Mouse (Mus musculus): ENCODE results near the gene Ap4m1. TPM values are rescaled to one million over a fixed set of nuclear protein-coding genes. Genes with fewer than 3 reads are reported as not detected.
A peak's percentile ranks its signal among the peaks of the same experiment; 100 is the strongest.

Gene Ap4m1
- polyA plus RNA-seq, 1 experiment, result 22.9 TPM

DNA sequence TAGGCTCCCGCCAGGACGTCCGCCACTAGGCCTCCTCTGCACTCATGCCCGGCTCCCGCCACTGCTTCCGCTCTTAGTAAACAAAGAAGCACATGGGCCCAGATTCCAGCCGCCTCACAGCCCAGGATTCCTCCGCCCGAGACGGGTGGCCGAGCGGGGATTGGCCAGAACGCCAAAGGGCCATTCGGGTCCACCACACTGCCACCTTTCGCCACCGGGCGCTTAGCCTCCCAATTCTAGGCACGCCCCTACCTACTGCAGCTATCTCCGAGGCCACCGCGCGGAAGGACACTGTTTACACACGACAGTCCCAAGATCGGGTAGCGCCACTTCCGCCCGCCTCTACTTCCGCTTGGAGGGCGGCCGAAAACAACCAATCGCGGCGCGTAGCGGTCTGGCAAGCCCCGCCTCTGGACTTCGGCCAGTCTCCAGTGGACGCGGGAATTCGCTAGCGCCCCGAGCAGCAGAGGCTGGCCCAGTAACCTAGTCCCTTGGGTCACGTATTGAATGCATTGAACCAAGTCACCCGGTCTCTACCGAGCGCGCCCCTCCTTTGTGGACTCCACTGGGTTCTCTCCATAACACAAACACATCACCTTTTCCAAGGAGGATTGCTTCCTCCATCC lies 753 bp upstream of the Ap4m1 start:
- H3K4me3 ChIP-seq (ENCODE audit: insufficient read depth, low read depth, low read length), result peak overlapping the region; percentile 68
- peak overlapping the region; percentile 77 for H3K27ac ChIP-seq (ENCODE audit: insufficient read depth, low read depth, low read length)
- peak; percentile 99 for DNase-seq
- peaks cover 3% of the 10 kb centered on the region; the same call in 1 of the 2 replicates for H3K4me1 ChIP-seq (ENCODE audit: control insufficient read depth, insufficient read depth, low read length)
- H3K36me3 ChIP-seq (ENCODE audit: control insufficient read depth, insufficient read depth, low read length), result peaks cover 2% of the 10 kb centered on the region
- under 1% methylated on average over 47 of the region's 47 CpGs for WGBS
- H3K27me3 ChIP-seq (replicated peaks; ENCODE audit: control insufficient read depth, insufficient read depth, low read length), result no peaks in the 10 kb centered on the region
- TF ChIP-seq POLR2A (IDR thresholded peaks at IDR 0.05; ENCODE audit: low read depth, low read length) (no peak), CTCF (conservative IDR thresholded peaks at IDR 0.05; ENCODE audit: insufficient read depth, insufficient read length, low read depth, low read length) (no peak)

- Histone ChIP-seq H3K4me1 (ENCODE audit: control insufficient read depth, insufficient read depth, low read length) (peaks cover 3% of the 10 kb centered on the region; the same call in 1 of the 2 replicates), H3K27me3 (replicated peaks; ENCODE audit: control insufficient read depth, insufficient read depth, low read length) (no peaks in the 10 kb centered on the region), H3K27ac (ENCODE audit: insufficient read depth, low read depth, low read length) (no peak overlapping the region), H3K4me3 (ENCODE audit: insufficient read depth, low read depth, low read length) (no peak overlapping the region), H3K36me3 (ENCODE audit: control insufficient read depth, insufficient read depth, low read length) (no peaks in the 10 kb centered on the region)
- TF ChIP-seq POLR2A (IDR thresholded peaks at IDR 0.05; ENCODE audit: low read depth, low read length) (no peak), CTCF (conservative IDR thresholded peaks at IDR 0.05; ENCODE audit: insufficient read depth, insufficient read length, low read depth, low read length) (no peak)
- DNase-seq, result no peak
- WGBS, result 74% methylated on average over 3 of the region's 3 CpGs
These were observed 1.4 kb downstream of the Ap4m1 start for GRCm38 (mm10) chr5:138173217-138173616.

DNA sequence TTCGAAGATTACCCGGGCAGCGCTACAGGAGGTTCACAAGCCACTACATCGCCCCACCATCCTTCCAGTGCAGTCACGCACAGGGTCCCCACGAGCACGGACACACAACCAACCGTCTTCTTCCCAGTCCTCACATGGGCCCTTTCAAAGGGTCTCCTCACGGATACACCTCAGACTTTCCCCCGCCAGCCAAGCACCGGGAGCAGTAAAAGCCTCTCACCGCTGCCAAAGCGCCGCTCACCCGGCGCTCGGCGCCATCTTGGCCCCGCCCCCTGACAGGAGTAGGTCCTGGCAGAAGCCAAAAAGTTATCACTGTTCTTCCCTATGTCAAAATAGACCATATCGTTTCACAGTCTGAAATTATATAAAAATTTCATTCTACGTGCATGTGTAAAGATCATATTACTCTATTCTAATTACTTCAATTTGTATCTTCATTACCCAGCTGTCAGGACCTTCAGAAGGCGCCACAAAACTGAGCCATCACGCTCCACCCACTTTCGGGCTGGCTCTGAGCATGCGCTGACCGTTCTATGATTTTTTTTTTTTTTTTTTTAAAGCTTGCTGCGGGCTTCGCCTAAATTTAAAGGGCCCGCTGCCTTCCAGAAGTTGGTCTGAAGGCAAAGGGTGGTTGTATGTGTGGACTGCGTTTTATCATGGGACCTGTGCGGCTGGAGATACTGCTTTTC lies 15.3 kb downstream of the Ap4m1 start, which contains the start of the genes Taf6 and Cnpy4:
Taf6 (minus strand) TSS at position 502 of the 689 bp plus-strand sequence.
Cnpy4 (plus strand) TSS at position 536 of the 689 bp plus-strand sequence.
- Histone ChIP-seq H3K36me3 (ENCODE audit: control insufficient read depth, insufficient read depth, low read length) (no peaks in the 10 kb centered on the region), H3K4me3 (ENCODE audit: insufficient read depth, low read depth, low read length) (peak within 1 kb of the TSS; percentile 98), H3K27me3 (replicated peaks; ENCODE audit: control insufficient read depth, insufficient read depth, low read length) (no peaks in the 10 kb centered on the region), H3K27ac (ENCODE audit: insufficient read depth, low read depth, low read length) (peak within 1 kb of the TSS; percentile 93), H3K4me1 (ENCODE audit: control insufficient read depth, insufficient read depth, low read length) (no peaks in the 10 kb centered on the region)
- peak; percentile 81 for TF ChIP-seq POLR2A (IDR thresholded peaks at IDR 0.05; ENCODE audit: low read depth, low read length)
- no peak for TF ChIP-seq CTCF (conservative IDR thresholded peaks at IDR 0.05; ENCODE audit: insufficient read depth, insufficient read length, low read depth, low read length)
- peak; percentile 92 for DNase-seq
- WGBS, result under 1% methylated on average over 31 of the region's 31 CpGs

GRCm38 (mm10) chr5:138187661-138188306 lies 16.0 kb downstream of the Ap4m1 start:
- H3K36me3 ChIP-seq (ENCODE audit: control insufficient read depth, insufficient read depth, low read length), result no peaks in the 10 kb centered on the region
- H3K4me1 ChIP-seq (ENCODE audit: control insufficient read depth, insufficient read depth, low read length), result no peaks in the 10 kb centered on the region
- 0% methylated on average over 10 of the region's 10 CpGs for WGBS
- DNase-seq, result peak; percentile 90
- peak overlapping the region; percentile 93 for H3K27ac ChIP-seq (ENCODE audit: insufficient read depth, low read depth, low read length)
- peak overlapping the region; percentile 97 for H3K4me3 ChIP-seq (ENCODE audit: insufficient read depth, low read depth, low read length)
- H3K27me3 ChIP-seq (replicated peaks; ENCODE audit: control insufficient read depth, insufficient read depth, low read length), result no peaks in the 10 kb centered on the region
- TF ChIP-seq POLR2A (IDR thresholded peaks at IDR 0.05; ENCODE audit: low read depth, low read length), result no peak
- TF ChIP-seq CTCF (conservative IDR thresholded peaks at IDR 0.05; ENCODE audit: insufficient read depth, insufficient read length, low read depth, low read length), result no peak

DNA sequence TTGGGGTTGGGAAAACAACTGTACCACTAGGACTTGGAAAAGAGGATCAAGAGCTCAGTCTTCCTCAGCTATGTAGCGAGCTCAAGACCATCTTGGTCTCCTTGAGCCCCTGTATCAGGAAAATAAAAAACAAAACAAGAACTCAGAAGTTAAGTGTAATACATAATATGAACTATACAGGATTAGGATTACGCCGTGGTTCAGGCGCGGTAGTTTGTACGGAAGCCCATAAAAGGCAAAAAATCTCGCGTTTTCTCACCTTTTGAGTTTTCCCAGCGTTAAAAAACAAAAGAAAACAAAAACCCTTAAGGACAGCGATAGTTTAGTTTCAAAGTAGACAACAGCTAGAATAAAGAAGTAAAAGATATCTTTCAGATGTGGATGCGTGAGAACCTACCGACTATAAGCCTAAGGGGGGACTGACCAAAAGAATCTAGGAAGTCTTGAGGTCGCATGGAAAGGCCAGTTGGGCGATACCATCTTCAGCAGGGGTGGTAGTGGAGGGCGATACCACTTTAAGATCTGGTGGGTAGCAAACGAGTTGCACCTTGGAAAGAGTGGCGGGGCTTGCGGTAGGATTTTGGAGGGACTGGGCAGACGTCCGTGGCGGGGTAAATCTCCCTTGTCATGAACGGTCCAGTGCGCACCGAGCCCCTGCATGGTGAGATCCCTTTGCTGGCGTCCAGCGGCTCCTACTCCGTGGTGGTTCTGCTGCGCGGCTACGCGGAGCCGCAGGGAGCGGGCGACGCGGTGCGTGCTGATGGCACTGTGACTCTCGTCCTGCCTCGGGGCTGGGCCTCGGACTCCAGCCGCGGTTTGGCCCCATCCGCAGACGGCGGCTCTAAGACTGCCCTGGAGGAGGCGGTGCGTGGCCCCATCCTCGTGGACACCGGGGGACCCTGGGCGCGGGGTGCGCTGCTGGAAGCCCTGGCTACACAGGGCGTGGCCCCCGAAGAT lies 22.2 kb downstream of the Ap4m1 start, which contains the start of gene Mblac1:
Mblac1 (plus strand) TSS at position 544 of the 957 bp plus-strand sequence.
- no peaks in the 10 kb centered on the region; the same call in 1 of the 2 replicates for H3K4me1 ChIP-seq (ENCODE audit: control insufficient read depth, insufficient read depth, low read length)
- H3K36me3 ChIP-seq (ENCODE audit: control insufficient read depth, insufficient read depth, low read length), result no peaks in the 10 kb centered on the region
- 6% methylated on average over 54 of the region's 54 CpGs for WGBS
- H3K4me3 ChIP-seq (ENCODE audit: insufficient read depth, low read depth, low read length), result peak within 1 kb of the TSS; percentile 88
- peak; percentile 93 for DNase-seq
- no peak for TF ChIP-seq POLR2A (IDR thresholded peaks at IDR 0.05; ENCODE audit: low read depth, low read length)
- no peak for TF ChIP-seq CTCF (conservative IDR thresholded peaks at IDR 0.05; ENCODE audit: insufficient read depth, insufficient read length, low read depth, low read length)
- peak within 1 kb of the TSS; percentile 26; the same call in 1 of the 2 replicates for H3K27ac ChIP-seq (ENCODE audit: insufficient read depth, low read depth, low read length)
- no peaks in the 10 kb centered on the region for H3K27me3 ChIP-seq (replicated peaks; ENCODE audit: control insufficient read depth, insufficient read depth, low read length)

DNA sequence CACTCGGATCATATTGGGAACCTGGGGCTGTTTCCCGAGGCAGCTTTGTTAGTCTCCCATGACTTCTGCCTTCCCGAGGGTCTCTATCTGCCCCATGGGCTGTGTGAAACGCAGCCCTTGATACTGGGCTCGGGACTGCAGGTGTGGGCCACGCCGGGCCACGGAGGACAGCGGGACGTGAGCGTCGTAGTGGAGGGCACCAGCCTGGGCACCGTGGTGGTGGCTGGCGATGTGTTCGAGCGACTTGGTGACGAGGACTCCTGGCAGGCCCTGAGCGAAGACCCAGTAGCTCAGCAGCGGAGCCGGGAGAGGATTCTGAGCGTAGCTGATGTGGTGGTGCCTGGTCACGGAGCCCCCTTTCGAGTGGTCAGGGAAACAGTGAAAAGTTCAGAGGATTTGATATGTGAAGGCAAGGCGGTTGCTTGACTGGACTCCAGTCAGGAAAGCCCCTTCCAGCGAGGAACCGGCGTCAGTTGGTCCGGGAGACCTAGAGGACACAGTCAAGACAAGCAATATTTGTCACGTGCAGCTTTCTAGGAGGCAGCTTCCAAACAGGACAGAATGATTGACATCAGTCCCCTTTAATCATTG lies 23.0 kb downstream of the Ap4m1 start:
- H3K27ac ChIP-seq (ENCODE audit: insufficient read depth, low read depth, low read length), result no peak overlapping the region
- no peak for TF ChIP-seq POLR2A (IDR thresholded peaks at IDR 0.05; ENCODE audit: low read depth, low read length)
- TF ChIP-seq CTCF (conservative IDR thresholded peaks at IDR 0.05; ENCODE audit: insufficient read depth, insufficient read length, low read depth, low read length), result no peak
- no peaks in the 10 kb centered on the region; the same call in 1 of the 2 replicates for H3K4me1 ChIP-seq (ENCODE audit: control insufficient read depth, insufficient read depth, low read length)
- peak; percentile 27 for DNase-seq
- H3K36me3 ChIP-seq (ENCODE audit: control insufficient read depth, insufficient read depth, low read length), result no peaks in the 10 kb centered on the region
- H3K27me3 ChIP-seq (replicated peaks; ENCODE audit: control insufficient read depth, insufficient read depth, low read length), result no peaks in the 10 kb centered on the region
- H3K4me3 ChIP-seq (ENCODE audit: insufficient read depth, low read depth, low read length), result peak overlapping the region; percentile 88
- WGBS, result 3% methylated on average over 29 of the region's 29 CpGs
